Mouse (Mus musculus): ENCODE data around the gene Higd2a. TPM values are rescaled to one million over a fixed set of nuclear protein-coding genes. Genes with fewer than 3 reads are reported as not detected.

Gene Higd2a
- 179 and 183 TPM in 2 replicates for polyA plus RNA-seq (2015; fragmentation: Nextera tagmentation; extraction: Ambion mirVana)

DNA sequence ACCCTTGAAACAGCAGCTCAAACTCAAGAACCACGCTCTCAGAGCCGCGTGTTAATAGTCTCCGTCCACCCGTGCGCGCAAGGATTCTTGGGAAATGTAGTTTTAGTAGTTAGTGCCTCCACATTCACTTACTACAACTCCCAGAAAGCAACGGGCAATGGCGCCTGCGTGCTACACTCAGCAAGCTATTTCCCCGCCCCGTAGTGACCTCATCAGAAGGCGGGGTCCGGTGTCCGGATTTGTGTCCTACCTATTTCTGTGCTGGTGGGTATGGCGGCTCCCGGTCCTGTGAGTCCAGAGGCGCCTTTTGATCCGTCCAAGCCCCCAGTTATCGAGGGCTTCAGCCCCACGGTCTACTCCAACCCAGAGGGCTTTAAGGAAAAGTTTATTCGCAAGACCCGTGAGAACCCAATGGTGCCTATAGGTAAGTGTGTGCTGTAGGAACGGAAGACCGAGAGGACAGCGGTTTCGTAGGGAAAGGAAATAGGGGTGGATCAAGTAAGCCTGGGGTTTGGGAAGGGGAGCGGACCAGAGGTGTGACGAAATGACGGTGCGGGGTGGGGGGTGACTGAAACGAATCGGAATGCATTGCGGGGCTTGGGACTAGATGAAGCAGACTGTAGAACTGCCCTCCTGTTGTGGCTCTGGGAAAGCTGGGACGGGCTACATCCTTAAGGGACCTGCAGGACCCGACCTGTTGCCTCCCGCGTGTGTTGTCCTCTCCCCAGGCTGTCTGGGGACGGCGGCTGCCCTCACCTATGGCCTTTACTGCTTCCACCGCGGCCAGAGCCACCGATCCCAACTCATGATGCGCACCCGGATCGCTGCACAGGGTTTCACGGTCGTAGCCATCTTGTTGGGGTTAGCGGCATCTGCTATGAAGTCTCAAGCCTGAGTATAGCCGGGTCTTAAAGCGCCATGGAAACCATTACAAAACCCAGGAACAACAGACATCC, at the start of gene Higd2a, which contains the start of gene Nop16:
TSS of gene Higd2a (plus strand) at position 212 of the 956 bp plus-strand sequence.
TSS of gene Nop16 (minus strand) at position 95 of the 956 bp plus-strand sequence.
- WGBS = under 1% methylated on average over 51 of the region's 51 CpGs
- Histone ChIP-seq H3K27me3 (no peaks in the 10 kb centered on the region), H3K4me2 (replicated peaks) (peak within 1 kb of the TSS; percentile 71), H3K4me3 (replicated peaks) (peak within 1 kb of the TSS; percentile 94), H3K9ac (peak within 1 kb of the TSS; percentile 93), H3K9me3 (replicated peaks) (no peaks in the 10 kb centered on the region), H3K4me1 (peaks cover 22% of the 10 kb centered on the region), H3K36me3 (peaks cover 44% of the 10 kb centered on the region), H3K27ac (replicated peaks) (peak within 1 kb of the TSS; percentile 94)
- ATAC-seq (ENCODE audit: insufficient number of reproducible peaks, low FRiP score, low TSS enrichment, low read depth) = peak; percentile 97

DNA sequence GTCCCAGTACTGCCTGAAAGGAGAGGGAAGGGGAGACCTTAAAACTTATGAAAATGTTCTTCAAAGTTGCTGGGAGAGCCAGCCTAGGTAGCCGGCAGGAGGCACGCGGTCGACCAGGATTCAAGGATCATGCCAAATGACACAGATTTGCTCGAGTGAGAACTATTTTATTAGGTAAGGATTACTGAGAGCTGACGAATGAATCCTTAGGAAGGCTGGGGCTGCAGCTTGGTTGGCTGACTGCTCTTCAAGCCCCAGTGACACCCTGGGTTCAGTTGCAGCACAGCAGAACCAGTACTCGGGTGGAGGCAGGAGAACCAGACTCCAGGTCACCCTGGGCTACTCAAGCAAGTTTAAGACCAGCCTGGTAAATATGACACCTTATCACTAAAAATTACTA, 42.0 kb upstream of the Higd2a start:
- 87% methylated on average over 7 of the region's 7 CpGs for WGBS
- no peak overlapping the region for H3K4me3 ChIP-seq (replicated peaks)
- H3K27me3 ChIP-seq = no peaks in the 10 kb centered on the region
- H3K4me1 ChIP-seq = no peaks in the 10 kb centered on the region
- ATAC-seq (ENCODE audit: insufficient number of reproducible peaks, low FRiP score, low TSS enrichment, low read depth) = no peak
- no peak overlapping the region for H3K4me2 ChIP-seq (replicated peaks)
- no peaks in the 10 kb centered on the region for H3K9me3 ChIP-seq (replicated peaks)
- no peak overlapping the region for H3K9ac ChIP-seq
- H3K27ac ChIP-seq (replicated peaks) = no peak overlapping the region
- H3K36me3 ChIP-seq = peaks cover 60% of the 10 kb centered on the region

DNA sequence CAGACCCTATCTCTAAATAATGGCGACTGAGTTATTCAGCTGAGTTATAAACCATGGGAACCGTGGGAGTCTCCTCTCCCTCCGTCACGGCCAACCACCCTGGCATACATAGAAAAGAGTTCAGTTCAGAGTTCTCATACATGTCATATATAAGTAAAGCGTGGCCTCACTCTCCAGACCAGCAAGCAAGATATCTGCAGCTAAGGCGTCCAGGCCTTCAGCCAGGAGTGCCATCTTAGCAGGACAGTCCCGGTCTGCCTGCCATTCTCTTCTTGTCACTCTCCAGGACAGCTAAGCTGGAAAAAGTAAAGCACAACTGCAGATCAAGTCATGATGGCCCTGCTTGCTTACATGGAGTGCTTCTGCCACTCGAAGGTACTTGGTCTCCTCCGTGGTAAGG, 33.8 kb upstream of the Higd2a start:
- H3K9ac ChIP-seq = no peak overlapping the region
- H3K27ac ChIP-seq (replicated peaks) = no peak overlapping the region
- no peaks in the 10 kb centered on the region for H3K9me3 ChIP-seq (replicated peaks)
- H3K4me2 ChIP-seq (replicated peaks) = no peak overlapping the region
- H3K4me3 ChIP-seq (replicated peaks) = no peak overlapping the region
- H3K27me3 ChIP-seq = no peaks in the 10 kb centered on the region
- WGBS = 93% methylated on average over 9 of the region's 9 CpGs
- ATAC-seq (ENCODE audit: insufficient number of reproducible peaks, low FRiP score, low TSS enrichment, low read depth) = no peak
- H3K4me1 ChIP-seq = no peaks in the 10 kb centered on the region
- peaks cover 93% of the 10 kb centered on the region for H3K36me3 ChIP-seq

DNA sequence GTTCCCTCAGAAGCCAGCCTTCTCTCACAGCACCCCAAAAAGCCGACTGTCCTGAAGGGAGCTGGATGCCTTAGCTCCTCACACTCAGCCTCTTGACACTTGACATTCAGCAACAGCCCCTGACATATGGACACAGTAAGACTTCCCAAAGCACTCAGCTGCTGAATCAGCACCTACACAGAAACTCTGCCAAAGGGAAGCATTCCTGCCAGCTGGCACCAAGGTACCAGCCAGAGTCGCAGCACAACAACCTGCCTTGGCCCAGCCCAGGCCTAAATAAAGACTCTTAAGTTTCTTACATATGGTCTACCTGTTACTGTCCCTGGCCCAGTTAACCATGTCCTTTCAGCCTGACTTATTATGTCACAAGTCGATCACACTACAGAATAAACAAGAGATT, 33.2 kb upstream of the Higd2a start:
- Histone ChIP-seq H3K36me3 (peaks cover 91% of the 10 kb centered on the region), H3K4me2 (replicated peaks) (no peak overlapping the region), H3K9ac (no peak overlapping the region), H3K27me3 (no peaks in the 10 kb centered on the region), H3K9me3 (replicated peaks) (no peaks in the 10 kb centered on the region), H3K4me1 (no peaks in the 10 kb centered on the region), H3K4me3 (replicated peaks) (no peak overlapping the region), H3K27ac (replicated peaks) (no peak overlapping the region)
- WGBS = 92% methylated on average over 3 of the region's 3 CpGs
- ATAC-seq (ENCODE audit: insufficient number of reproducible peaks, low FRiP score, low TSS enrichment, low read depth) = no peak

DNA sequence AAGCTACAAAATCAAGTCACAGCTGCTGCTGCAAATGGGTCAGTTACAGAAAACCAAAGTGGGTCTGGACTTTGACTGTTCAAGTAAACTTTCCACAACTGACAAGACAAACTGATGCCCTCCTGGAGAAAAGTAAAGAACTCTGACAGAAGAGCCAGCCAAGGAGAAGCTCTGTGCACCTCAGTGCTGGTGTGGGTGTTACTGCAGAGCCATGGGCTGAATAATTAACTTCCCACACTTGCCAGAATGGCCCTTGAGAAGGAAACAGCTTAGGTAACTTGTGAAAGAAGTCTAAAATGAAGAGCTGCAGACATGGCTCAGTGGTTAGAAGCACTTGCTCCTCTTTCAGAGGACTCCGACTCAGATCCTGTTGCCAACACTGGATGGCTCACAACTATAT, 32.4 kb upstream of the Higd2a start:
- Histone ChIP-seq H3K4me3 (replicated peaks) (no peak overlapping the region), H3K4me1 (no peaks in the 10 kb centered on the region), H3K9me3 (replicated peaks) (no peaks in the 10 kb centered on the region), H3K27ac (replicated peaks) (no peak overlapping the region), H3K9ac (no peak overlapping the region), H3K27me3 (no peaks in the 10 kb centered on the region), H3K36me3 (peaks cover 83% of the 10 kb centered on the region), H3K4me2 (replicated peaks) (no peak overlapping the region)
- no peak for ATAC-seq (ENCODE audit: insufficient number of reproducible peaks, low FRiP score, low TSS enrichment, low read depth)
- WGBS = 95% methylated on average over 1 of the region's 1 CpGs

DNA sequence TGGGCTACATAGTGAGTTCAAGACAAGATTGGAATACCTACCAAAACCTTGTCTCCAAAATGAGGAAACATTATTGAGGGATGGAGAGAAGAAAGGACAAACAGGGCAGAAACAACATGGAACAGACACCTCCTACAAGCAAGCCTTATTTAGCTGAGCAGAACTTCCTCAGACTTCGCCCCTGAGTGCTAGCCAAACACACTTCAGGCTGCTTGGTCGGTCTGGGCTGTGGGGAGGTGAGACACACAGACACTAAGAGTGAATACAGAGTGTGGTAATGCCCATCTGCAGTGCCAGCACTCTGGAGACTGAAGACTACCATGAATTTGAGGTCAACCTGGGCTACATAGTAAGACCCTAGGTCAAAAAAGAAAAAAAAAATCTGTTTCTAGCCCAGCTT, 30.4 kb upstream of the Higd2a start:
- Histone ChIP-seq H3K27me3 (no peaks in the 10 kb centered on the region), H3K4me1 (peaks cover 9% of the 10 kb centered on the region), H3K9me3 (replicated peaks) (no peaks in the 10 kb centered on the region), H3K27ac (replicated peaks) (no peak overlapping the region), H3K4me2 (replicated peaks) (no peak overlapping the region), H3K36me3 (peaks cover 72% of the 10 kb centered on the region), H3K4me3 (replicated peaks) (no peak overlapping the region), H3K9ac (no peak overlapping the region)
- no peak for ATAC-seq (ENCODE audit: insufficient number of reproducible peaks, low FRiP score, low TSS enrichment, low read depth)
- WGBS = 92% methylated on average over 2 of the region's 2 CpGs

DNA sequence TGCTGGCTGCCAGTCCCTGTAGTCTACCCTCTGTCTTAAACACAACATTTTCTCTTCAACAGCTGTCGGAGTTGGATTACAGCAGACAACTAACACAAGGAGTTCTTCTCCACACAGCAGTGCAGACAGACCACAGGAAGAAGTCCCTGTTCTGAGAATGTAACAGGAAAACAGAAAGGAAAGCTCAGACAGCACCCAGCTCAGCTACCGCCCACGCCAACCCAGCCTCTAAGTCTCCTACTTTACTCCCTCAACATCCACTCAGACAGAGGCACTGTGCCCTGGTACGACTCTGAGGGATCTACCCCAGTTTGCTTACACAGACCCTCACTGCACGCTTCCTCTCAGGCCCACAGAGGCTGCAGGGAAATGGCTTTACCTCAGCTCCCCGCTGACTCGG, 29.4 kb upstream of the Higd2a start:
- H3K4me1 ChIP-seq = peaks cover 9% of the 10 kb centered on the region
- H3K9ac ChIP-seq = no peak overlapping the region
- H3K36me3 ChIP-seq = peaks cover 65% of the 10 kb centered on the region
- ATAC-seq (ENCODE audit: insufficient number of reproducible peaks, low FRiP score, low TSS enrichment, low read depth) = no peak
- H3K9me3 ChIP-seq (replicated peaks) = no peaks in the 10 kb centered on the region
- H3K27ac ChIP-seq (replicated peaks) = no peak overlapping the region
- no peak overlapping the region for H3K4me3 ChIP-seq (replicated peaks)
- no peaks in the 10 kb centered on the region for H3K27me3 ChIP-seq
- WGBS = 91% methylated on average over 7 of the region's 7 CpGs
- no peak overlapping the region for H3K4me2 ChIP-seq (replicated peaks)

DNA sequence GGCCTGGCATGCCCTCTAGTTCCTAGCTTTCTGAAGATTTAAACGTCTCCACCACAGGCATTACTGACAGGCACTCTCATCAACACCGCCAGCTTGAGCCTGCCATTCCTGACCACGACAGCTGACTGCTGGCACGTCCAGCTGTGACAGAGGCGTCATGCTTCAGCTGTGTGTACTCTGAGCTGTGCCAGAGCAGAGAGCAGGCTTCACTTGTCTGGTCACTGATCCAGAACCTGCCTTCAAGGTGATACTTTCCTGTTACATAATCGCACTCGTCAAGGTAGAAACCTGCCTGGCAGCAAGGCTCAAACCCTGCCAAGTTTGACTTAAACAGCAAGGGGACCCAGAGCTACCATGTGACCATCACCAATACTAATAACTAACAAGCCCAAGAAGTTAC, 27.4 kb upstream of the Higd2a start:
- no peaks in the 10 kb centered on the region for H3K27me3 ChIP-seq
- ATAC-seq (ENCODE audit: insufficient number of reproducible peaks, low FRiP score, low TSS enrichment, low read depth) = no peak
- H3K4me3 ChIP-seq (replicated peaks) = no peak overlapping the region
- H3K4me1 ChIP-seq = peaks cover 9% of the 10 kb centered on the region
- 72% methylated on average over 7 of the region's 7 CpGs for WGBS
- no peaks in the 10 kb centered on the region for H3K9me3 ChIP-seq (replicated peaks)
- H3K9ac ChIP-seq = no peak overlapping the region
- peaks cover 45% of the 10 kb centered on the region for H3K36me3 ChIP-seq
- no peak overlapping the region for H3K4me2 ChIP-seq (replicated peaks)
- no peak overlapping the region for H3K27ac ChIP-seq (replicated peaks)

DNA sequence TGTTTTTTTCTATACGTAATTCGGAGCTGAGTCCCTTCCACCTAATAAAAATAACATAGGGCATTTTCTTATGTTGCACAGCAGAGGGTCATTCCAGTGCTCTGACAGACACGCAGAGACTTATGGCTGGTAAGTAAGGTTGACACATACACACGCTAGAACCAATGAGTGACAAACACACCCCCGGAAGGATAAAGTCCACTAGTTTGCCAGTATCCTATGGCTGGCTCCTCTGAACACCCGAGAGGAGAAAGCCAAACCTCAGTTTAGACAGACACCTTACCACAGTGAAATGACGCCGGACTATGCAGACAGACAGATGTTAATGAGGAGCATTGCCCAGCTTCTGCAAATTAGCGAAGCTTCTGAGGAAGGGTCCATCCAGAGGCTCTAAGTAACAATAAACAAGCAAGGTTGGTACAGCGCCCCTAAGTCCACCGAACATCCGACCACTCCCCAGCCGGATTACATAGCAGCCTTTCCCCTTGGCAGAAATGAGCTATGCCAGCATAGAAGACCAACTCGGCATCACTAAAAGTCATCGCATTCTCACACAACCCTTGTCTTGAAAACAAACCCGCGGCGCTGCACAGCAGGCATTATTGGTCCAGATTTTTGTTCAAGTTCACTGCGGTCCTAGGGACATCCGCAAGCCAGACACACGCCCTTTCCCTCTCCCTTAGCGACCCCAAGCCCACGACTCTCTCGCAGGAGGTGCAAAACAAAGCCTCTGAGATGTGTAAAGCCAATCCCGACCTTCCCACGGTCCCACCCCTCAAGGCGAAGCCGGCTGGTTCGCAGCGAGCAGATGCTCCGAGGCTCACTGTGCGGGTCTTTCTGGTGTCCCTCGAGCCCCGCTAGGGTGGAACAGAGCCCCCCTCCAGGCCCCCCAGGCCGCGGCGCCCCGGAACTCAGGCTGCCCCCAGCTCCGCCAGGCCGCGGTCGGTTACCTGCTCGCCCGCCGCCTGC, 25.5 kb upstream of the Higd2a start:
- Histone ChIP-seq H3K4me2 (replicated peaks) (peak overlapping the region; percentile 82), H3K27me3 (no peaks in the 10 kb centered on the region), H3K4me3 (replicated peaks) (peak overlapping the region; percentile 97), H3K9me3 (replicated peaks) (no peaks in the 10 kb centered on the region), H3K36me3 (peaks cover 26% of the 10 kb centered on the region), H3K4me1 (peaks cover 9% of the 10 kb centered on the region), H3K9ac (peak overlapping the region; percentile 93), H3K27ac (replicated peaks) (peak overlapping the region; percentile 73)
- ATAC-seq (ENCODE audit: insufficient number of reproducible peaks, low FRiP score, low TSS enrichment, low read depth) = peak; percentile 17
- 13% methylated on average over 36 of the region's 45 CpGs for WGBS

DNA sequence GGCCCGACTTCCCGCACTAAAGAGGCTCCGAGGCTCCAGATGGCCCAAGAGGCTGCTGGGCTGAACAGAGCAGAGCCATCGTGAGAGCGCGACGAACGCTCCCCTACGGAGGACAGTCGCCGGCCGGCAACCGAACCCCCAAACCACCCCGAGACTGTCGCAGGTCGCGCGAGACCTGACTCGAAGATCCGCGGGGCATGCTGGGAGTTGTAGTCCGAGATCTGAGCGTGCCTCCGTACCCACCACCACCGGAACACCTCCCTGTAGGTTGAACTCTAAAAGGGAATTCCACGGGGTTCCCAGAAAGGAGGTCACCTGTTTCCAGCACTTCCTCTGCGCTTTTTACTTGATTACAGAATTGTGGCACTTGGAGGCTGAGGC, 24.8 kb upstream of the Higd2a start, which contains the start of gene 4833439L19Rik:
TSS of gene 4833439L19Rik (minus strand) at position 235 of the 381 bp plus-strand sequence.
- Histone ChIP-seq H3K27me3 (no peaks in the 10 kb centered on the region), H3K9ac (peak within 1 kb of the TSS; percentile 93), H3K36me3 (peaks cover 19% of the 10 kb centered on the region), H3K4me1 (peaks cover 9% of the 10 kb centered on the region), H3K4me3 (replicated peaks) (peak within 1 kb of the TSS; percentile 97), H3K4me2 (replicated peaks) (peak within 1 kb of the TSS; percentile 82), H3K27ac (replicated peaks) (peak within 1 kb of the TSS; percentile 73), H3K9me3 (replicated peaks) (no peaks in the 10 kb centered on the region)
- peak; percentile 93 for ATAC-seq (ENCODE audit: insufficient number of reproducible peaks, low FRiP score, low TSS enrichment, low read depth)
- under 1% methylated on average over 27 of the region's 27 CpGs for whole genome bisulfite sequencing
